Mouse (Mus musculus): ENCODE results near the gene Abcc1.

DNA sequence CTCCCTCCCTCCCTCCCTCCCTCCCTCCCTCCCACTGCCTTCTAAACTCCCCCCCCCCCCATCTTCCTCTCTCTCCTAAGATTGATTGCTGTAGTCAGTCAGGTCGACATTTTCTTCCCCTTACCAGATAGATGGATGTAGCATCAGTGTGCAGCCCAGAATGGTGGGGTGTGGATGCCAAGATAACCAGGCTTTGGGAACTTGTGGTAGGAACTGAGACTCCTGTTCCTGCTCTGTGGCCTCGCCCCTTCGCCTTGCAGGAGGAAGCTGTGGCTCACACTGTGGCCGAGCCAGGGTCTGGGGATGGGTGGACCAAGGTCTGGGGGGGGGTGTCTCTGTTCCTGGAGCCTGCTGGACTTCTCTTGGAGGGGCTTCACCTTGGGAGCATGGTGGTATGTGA, 4.1 kb downstream of the Abcc1 start:
- TF ChIP-seq POLR2A (IDR thresholded peaks at IDR 0.05; ENCODE audit: borderline replicate concordance, low read depth, low read length) (no peak), CTCF (IDR thresholded peaks at IDR 0.05; ENCODE audit: low read depth, low read length) (no peak)

All from bone marrow macrophage, adult 2 months (primary cell).